Mouse (Mus musculus): ENCODE measurements at regions not wholly inside any gene's neighbourhood (a gene's known extent, or its start where the extent isn't known, plus 50 kb on each side); places are given as distances from the start of the nearest gene placed in this dataset.

GRCm38 (mm10) chr16:86741236-86741635 lies 612.7 kb upstream of the N6amt1 start:
- Histone ChIP-seq H3K27ac (no peak overlapping the region), H3K36me3 (replicated peaks; ENCODE audit: control insufficient read depth, insufficient read depth, low read depth) (no peaks in the 10 kb centered on the region), H3K4me1 (replicated peaks; ENCODE audit: control insufficient read depth in 2 of 2, insufficient read depth in 2 of 2, low read length in 1 of 2) (no peaks in the 10 kb centered on the region), H3K4me3 (ENCODE audit: insufficient read depth in 1 of 2, low read depth in 2 of 2, low read length in 2 of 2) (no peak overlapping the region), H3K9ac (replicated peaks) (no peak overlapping the region), H3K9me3 (ENCODE audit: control insufficient read depth, low read length) (no peaks in the 10 kb centered on the region), H3K4me2 (ENCODE audit: low read depth) (no peak overlapping the region), H3K27me3 (ENCODE audit: control insufficient read depth, insufficient read depth, low read length) (no peaks in the 10 kb centered on the region)
- TF ChIP-seq EP300 (IDR thresholded peaks at IDR 0.05; ENCODE audit: low read depth) = no peak
- no peak for TF ChIP-seq CTCF (IDR thresholded peaks at IDR 0.05; ENCODE audit: low read depth)
- DNase-seq (ENCODE audit: low read depth in 3 of 3, low spot score in 3 of 3) = no peak
- ATAC-seq (ENCODE audit: insufficient read depth) = no peak
- WGBS (ENCODE audit: insufficient replicate concordance) = 55% methylated on average over 5 of the region's 5 CpGs

GRCm38 (mm10) chr16:86718982-86719771 lies 634.8 kb upstream of the N6amt1 start:
- no peak overlapping the region for H3K9ac ChIP-seq (replicated peaks)
- H3K4me1 ChIP-seq (replicated peaks; ENCODE audit: control insufficient read depth in 2 of 2, insufficient read depth in 2 of 2, low read length in 1 of 2) = no peaks in the 10 kb centered on the region
- TF ChIP-seq EP300 (IDR thresholded peaks at IDR 0.05; ENCODE audit: low read depth) (no peak), CTCF (IDR thresholded peaks at IDR 0.05; ENCODE audit: low read depth) (no peak)
- H3K27me3 ChIP-seq (ENCODE audit: control insufficient read depth, insufficient read depth, low read length) = no peaks in the 10 kb centered on the region
- no peaks in the 10 kb centered on the region for H3K36me3 ChIP-seq (replicated peaks; ENCODE audit: control insufficient read depth, insufficient read depth, low read depth)
- no peak overlapping the region for H3K27ac ChIP-seq
- H3K9me3 ChIP-seq (ENCODE audit: control insufficient read depth, low read length) = no peaks in the 10 kb centered on the region
- 40% methylated on average over 5 of the region's 5 CpGs for whole genome bisulfite sequencing (ENCODE audit: insufficient replicate concordance)
- no peak for ATAC-seq (ENCODE audit: insufficient read depth)
- no peak for DNase-seq (ENCODE audit: low read depth in 3 of 3, low spot score in 3 of 3)
- no peak overlapping the region for H3K4me2 ChIP-seq (ENCODE audit: low read depth)
- H3K4me3 ChIP-seq (ENCODE audit: insufficient read depth in 1 of 2, low read depth in 2 of 2, low read length in 2 of 2) = no peak overlapping the region

DNA sequence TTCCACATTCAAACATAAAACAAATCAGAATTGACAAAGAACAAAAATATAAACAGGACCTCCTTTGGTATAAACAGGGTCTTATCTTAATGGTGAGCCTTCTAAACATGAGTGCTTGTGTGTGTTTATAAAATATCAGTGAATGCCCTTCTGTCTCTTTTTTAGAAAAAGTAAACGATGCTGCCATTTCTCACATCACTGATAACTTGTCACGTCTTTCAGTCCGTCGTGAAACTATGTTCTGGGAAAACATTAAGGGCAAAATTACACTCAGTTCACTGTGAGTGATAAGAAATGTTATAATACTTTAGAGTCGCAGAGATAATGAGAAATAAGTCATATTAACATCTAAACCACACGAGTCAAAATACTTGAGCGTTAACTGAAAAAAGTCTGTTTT lies 635.6 kb upstream of the N6amt1 start:
- no peak for DNase-seq (ENCODE audit: low read depth in 3 of 3, low spot score in 3 of 3)

DNA sequence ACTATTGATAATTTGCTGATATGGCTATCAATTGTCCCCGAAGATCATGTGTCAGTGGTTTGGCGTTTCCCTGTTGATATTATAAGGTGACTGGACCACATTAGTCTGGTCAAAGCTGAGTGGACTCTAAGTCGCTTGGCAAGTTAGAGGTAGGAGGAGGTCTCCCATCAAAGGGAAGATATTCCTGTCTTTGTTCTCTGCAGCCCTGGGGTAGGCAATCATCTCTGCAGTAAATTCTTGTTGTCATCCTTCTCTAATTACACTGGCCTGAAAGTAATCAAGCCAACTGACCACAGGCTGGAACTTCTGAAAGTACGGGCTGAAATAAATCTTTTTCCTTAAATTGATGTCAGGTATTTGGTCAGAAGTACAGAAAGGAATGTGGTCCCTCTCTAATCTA lies 652.3 kb upstream of the N6amt1 start:
- Histone ChIP-seq H3K27me3 (ENCODE audit: control insufficient read depth, insufficient read depth, low read length) (no peaks in the 10 kb centered on the region), H3K27ac (no peak overlapping the region), H3K4me2 (ENCODE audit: low read depth) (no peak overlapping the region), H3K4me1 (replicated peaks; ENCODE audit: control insufficient read depth in 2 of 2, insufficient read depth in 2 of 2, low read length in 1 of 2) (no peaks in the 10 kb centered on the region), H3K36me3 (replicated peaks; ENCODE audit: control insufficient read depth, insufficient read depth, low read depth) (no peaks in the 10 kb centered on the region), H3K9ac (replicated peaks) (no peak overlapping the region), H3K9me3 (ENCODE audit: control insufficient read depth, low read length) (no peaks in the 10 kb centered on the region), H3K4me3 (ENCODE audit: insufficient read depth in 1 of 2, low read depth in 2 of 2, low read length in 2 of 2) (no peak overlapping the region)
- TF ChIP-seq EP300 (IDR thresholded peaks at IDR 0.05; ENCODE audit: low read depth) (no peak), CTCF (IDR thresholded peaks at IDR 0.05; ENCODE audit: low read depth) (no peak)
- DNase-seq (ENCODE audit: low read depth in 3 of 3, low spot score in 3 of 3) = no peak
- no peak for ATAC-seq (ENCODE audit: insufficient read depth)
- 57% methylated on average over 4 of the region's 4 CpGs for WGBS (ENCODE audit: insufficient replicate concordance)

More for the DNA sequence above, 635.6 kb upstream of the N6amt1 start:
- H3K9ac ChIP-seq (replicated peaks) = no peak overlapping the region
- no peaks in the 10 kb centered on the region for H3K4me1 ChIP-seq (replicated peaks; ENCODE audit: control insufficient read depth in 2 of 2, insufficient read depth in 2 of 2, low read length in 1 of 2)
- no peak overlapping the region for H3K4me2 ChIP-seq (ENCODE audit: low read depth)
- no peak for ATAC-seq (ENCODE audit: insufficient read depth)
- no peaks in the 10 kb centered on the region for H3K27me3 ChIP-seq (ENCODE audit: control insufficient read depth, insufficient read depth, low read length)
- WGBS (ENCODE audit: insufficient replicate concordance) = 65% methylated on average over 7 of the region's 7 CpGs
- no peak overlapping the region for H3K4me3 ChIP-seq (ENCODE audit: insufficient read depth in 1 of 2, low read depth in 2 of 2, low read length in 2 of 2)
- no peak overlapping the region for H3K27ac ChIP-seq
- TF ChIP-seq CTCF (IDR thresholded peaks at IDR 0.05; ENCODE audit: low read depth) (no peak), EP300 (IDR thresholded peaks at IDR 0.05; ENCODE audit: low read depth) (no peak)
- H3K36me3 ChIP-seq (replicated peaks; ENCODE audit: control insufficient read depth, insufficient read depth, low read depth) = no peaks in the 10 kb centered on the region
- no peaks in the 10 kb centered on the region for H3K9me3 ChIP-seq (ENCODE audit: control insufficient read depth, low read length)

GRCm38 (mm10) chr16:86694497-86694896 lies 659.5 kb upstream of the N6amt1 start:
- no peaks in the 10 kb centered on the region for H3K27me3 ChIP-seq (ENCODE audit: control insufficient read depth, insufficient read depth, low read length)
- H3K4me1 ChIP-seq (replicated peaks; ENCODE audit: control insufficient read depth in 2 of 2, insufficient read depth in 2 of 2, low read length in 1 of 2) = no peaks in the 10 kb centered on the region
- no peak overlapping the region for H3K9ac ChIP-seq (replicated peaks)
- no peak overlapping the region for H3K4me3 ChIP-seq (ENCODE audit: insufficient read depth in 1 of 2, low read depth in 2 of 2, low read length in 2 of 2)
- 36% methylated on average over 3 of the region's 3 CpGs for WGBS (ENCODE audit: insufficient replicate concordance)
- no peak overlapping the region for H3K27ac ChIP-seq
- H3K9me3 ChIP-seq (ENCODE audit: control insufficient read depth, low read length) = no peaks in the 10 kb centered on the region
- TF ChIP-seq EP300 (IDR thresholded peaks at IDR 0.05; ENCODE audit: low read depth) = no peak
- TF ChIP-seq CTCF (IDR thresholded peaks at IDR 0.05; ENCODE audit: low read depth) = no peak
- H3K4me2 ChIP-seq (ENCODE audit: low read depth) = no peak overlapping the region
- DNase-seq (ENCODE audit: low read depth in 3 of 3, low spot score in 3 of 3) (no peak), ATAC-seq (ENCODE audit: insufficient read depth) (no peak)
- no peaks in the 10 kb centered on the region for H3K36me3 ChIP-seq (replicated peaks; ENCODE audit: control insufficient read depth, insufficient read depth, low read depth)

Measured in liver, embryonic 14.5 days (tissue).